Mouse (Mus musculus) spleen, adult 12 weeks (tissue): ENCODE results near the gene Lrrc8d.

Source experiments
- DNase-seq: peaks from one replicate; pipeline ENCODE4 v3.0.0; 2022; ENCODE audit warnings: low spot score

The Lrrc8d gene

GRCm38 (mm10) chr5:105718138-105718670, 18.4 kb downstream of the Lrrc8d start:
- no peak for DNase-seq

GRCm38 (mm10) chr5:105721267-105721666, 21.5 kb downstream of the Lrrc8d start:
- DNase-seq, result no peak

- DNase-seq, result no peak
These were observed 23.0 kb downstream of the Lrrc8d start for GRCm38 (mm10) chr5:105722807-105723206.

- no peak for DNase-seq
These were observed 30.5 kb downstream of the Lrrc8d start for GRCm38 (mm10) chr5:105730193-105730831.

- DNase-seq, result no peak
These were observed 31.4 kb downstream of the Lrrc8d start for GRCm38 (mm10) chr5:105731173-105731626.

- DNase-seq, result peak; percentile 43
These were observed 32.1 kb downstream of the Lrrc8d start for GRCm38 (mm10) chr5:105731627-105732432.

- DNase-seq, result no peak
These were observed 32.7 kb downstream of the Lrrc8d start for GRCm38 (mm10) chr5:105732433-105732891.

GRCm38 (mm10) chr5:105733226-105733625, 33.5 kb downstream of the Lrrc8d start:
- DNase-seq, result no peak

GRCm38 (mm10) chr5:105736365-105736764, 36.6 kb downstream of the Lrrc8d start:
- no peak for DNase-seq

GRCm38 (mm10) chr5:105737145-105737544, 37.4 kb downstream of the Lrrc8d start:
- no peak for DNase-seq

- DNase-seq, result no peak
These were observed 40.7 kb downstream of the Lrrc8d start for GRCm38 (mm10) chr5:105740437-105740836.

- no peak for DNase-seq
These were observed 42.9 kb downstream of the Lrrc8d start for GRCm38 (mm10) chr5:105742641-105743040.

- DNase-seq, result no peak
These were observed 45.6 kb downstream of the Lrrc8d start for GRCm38 (mm10) chr5:105745324-105745723.

- DNase-seq, result no peak
These were observed 46.2 kb downstream of the Lrrc8d start for GRCm38 (mm10) chr5:105745927-105746454.

GRCm38 (mm10) chr5:105754803-105755202, 55.0 kb downstream of the Lrrc8d start:
- no peak for DNase-seq

GRCm38 (mm10) chr5:105755491-105755890, 55.7 kb downstream of the Lrrc8d start:
- DNase-seq, result no peak

- no peak for DNase-seq
These were observed 58.2 kb downstream of the Lrrc8d start for GRCm38 (mm10) chr5:105757978-105758377.

GRCm38 (mm10) chr5:105758866-105759265, 59.1 kb downstream of the Lrrc8d start:
- no peak for DNase-seq

- DNase-seq, result no peak
These were observed 62.2 kb downstream of the Lrrc8d start for GRCm38 (mm10) chr5:105761848-105762482.

GRCm38 (mm10) chr5:105764369-105764768, 64.6 kb downstream of the Lrrc8d start:
- DNase-seq, result no peak

- DNase-seq, result no peak
These were observed 65.6 kb downstream of the Lrrc8d start for GRCm38 (mm10) chr5:105765386-105765785.

- no peak for DNase-seq
These were observed 76.6 kb downstream of the Lrrc8d start for GRCm38 (mm10) chr5:105776368-105776767.
